Mouse (Mus musculus) c-Kit-negative CD71-positive TER-119-positive erythroid progenitor cells, embryonic 14.5 days (primary cell): ENCODE results near the gene Ttc6.

Experiments
- DNase-seq: peaks from one replicate; pipeline ENCODE4 v3.0.0-alpha.2; 2013; ENCODE audit warnings: low read depth, low spot score

Ttc6 gene

GRCm38 (mm10) chr12:57545371-57546241 is 18.3 kb upstream of the Ttc6 start:
- DNase-seq, result no peak

- no peak for DNase-seq
Measured at GRCm38 (mm10) chr12:57546415-57547201, 17.3 kb upstream of the Ttc6 start, which contains the start of gene Foxa1. Foxa1 (minus strand) TSS chr12:57546916.

- DNase-seq, result no peak
Measured at GRCm38 (mm10) chr12:57547890-57548289, 16.0 kb upstream of the Ttc6 start.

GRCm38 (mm10) chr12:57548352-57548980 is 15.4 kb upstream of the Ttc6 start:
- DNase-seq, result no peak

- DNase-seq, result no peak
Measured at GRCm38 (mm10) chr12:57548981-57549666, 14.8 kb upstream of the Ttc6 start.

- no peak for DNase-seq
Measured at GRCm38 (mm10) chr12:57549667-57550160, 14.2 kb upstream of the Ttc6 start.

- DNase-seq, result no peak
Measured at GRCm38 (mm10) chr12:57550181-57550808, 13.6 kb upstream of the Ttc6 start.

- no peak for DNase-seq
Measured at GRCm38 (mm10) chr12:57550881-57551280, 13.0 kb upstream of the Ttc6 start.

GRCm38 (mm10) chr12:57552286-57552685 is 11.6 kb upstream of the Ttc6 start:
- DNase-seq, result no peak

- no peak for DNase-seq
Measured at GRCm38 (mm10) chr12:57554091-57554490, 9.8 kb upstream of the Ttc6 start.

- no peak for DNase-seq
Measured at GRCm38 (mm10) chr12:57571773-57572172, 7.9 kb downstream of the Ttc6 start.

GRCm38 (mm10) chr12:57572415-57572814 is 8.5 kb downstream of the Ttc6 start:
- no peak for DNase-seq

GRCm38 (mm10) chr12:57575931-57576628 is 12.2 kb downstream of the Ttc6 start:
- no peak for DNase-seq

- no peak for DNase-seq
Measured at GRCm38 (mm10) chr12:57607624-57608023, 43.7 kb downstream of the Ttc6 start.

GRCm38 (mm10) chr12:57615137-57615536 is 51.2 kb downstream of the Ttc6 start:
- no peak for DNase-seq

GRCm38 (mm10) chr12:57622030-57622429 is 58.1 kb downstream of the Ttc6 start:
- no peak for DNase-seq

- DNase-seq, result no peak
Measured at GRCm38 (mm10) chr12:57623264-57623663, 59.4 kb downstream of the Ttc6 start.

- no peak for DNase-seq
Measured at GRCm38 (mm10) chr12:57624011-57624608, 60.2 kb downstream of the Ttc6 start.

GRCm38 (mm10) chr12:57650011-57650410 is 86.1 kb downstream of the Ttc6 start:
- no peak for DNase-seq

GRCm38 (mm10) chr12:57650677-57651076 is 86.8 kb downstream of the Ttc6 start:
- no peak for DNase-seq
